Mouse (Mus musculus): ENCODE data around the gene Ptges3l. TPM values are rescaled to one million over a fixed set of nuclear protein-coding genes. Genes with fewer than 3 reads are reported as not detected.
A peak's percentile ranks its signal among the peaks of the same experiment; 100 is the strongest.
"Not testable (repeated sequence)": the region's sequence is repeated elsewhere in the genome, so short reads cannot be mapped to it uniquely, and the experiment has no call there.

Ptges3l gene
- polyA plus RNA-seq, 1 experiment from 2014 or later: 13.4 TPM

DNA sequence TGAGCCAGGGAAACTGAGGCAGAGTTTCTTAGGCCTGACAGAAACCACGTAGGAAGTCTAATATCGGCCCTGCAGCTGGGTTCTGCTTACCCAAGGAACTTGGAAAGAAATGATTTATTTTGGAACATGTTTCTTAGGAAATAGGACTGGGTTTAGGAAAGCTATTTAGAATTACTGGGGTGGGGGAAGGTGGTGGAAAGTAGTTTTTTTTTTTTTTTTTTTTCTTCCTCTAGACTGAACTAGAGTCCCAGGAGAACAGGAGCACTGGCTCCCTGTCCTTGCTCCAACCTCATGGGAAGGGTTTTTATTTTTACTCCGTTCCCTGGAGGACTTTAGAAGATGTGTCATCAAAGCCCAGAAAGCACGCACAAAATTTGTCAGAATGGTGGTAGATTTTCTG, 44.0 kb upstream of the Ptges3l start:
- Histone ChIP-seq H3K4me2 (replicated peaks; ENCODE audit: low read depth) (peak overlapping the region; percentile 95), H3K9me3 (ENCODE audit: control insufficient read depth, low read length) (no peaks in the 10 kb centered on the region), H3K36me3 (ENCODE audit: control insufficient read depth, insufficient read depth, low read length) (no peaks in the 10 kb centered on the region), H3K4me1 (replicated peaks; ENCODE audit: control insufficient read depth, insufficient read depth) (peaks cover 4% of the 10 kb centered on the region), H3K9ac (ENCODE audit: low read length) (no peak overlapping the region), H3K27me3 (ENCODE audit: control insufficient read depth, insufficient read depth, low read length) (no peaks in the 10 kb centered on the region), H3K27ac (replicated peaks) (no peak overlapping the region), H3K4me3 (ENCODE audit: low read depth, low read length) (no peak overlapping the region)
- DNase-seq (ENCODE audit: low spot score) (no peak), ATAC-seq (ENCODE audit: low FRiP score, low TSS enrichment) (no peak)
- 57% methylated on average over 4 of the region's 4 CpGs for WGBS
- TF ChIP-seq CTCF (IDR thresholded peaks at IDR 0.05; ENCODE audit: low read depth) (no peak), EP300 (optimal IDR thresholded peaks at IDR 0.05) (no peak)

DNA sequence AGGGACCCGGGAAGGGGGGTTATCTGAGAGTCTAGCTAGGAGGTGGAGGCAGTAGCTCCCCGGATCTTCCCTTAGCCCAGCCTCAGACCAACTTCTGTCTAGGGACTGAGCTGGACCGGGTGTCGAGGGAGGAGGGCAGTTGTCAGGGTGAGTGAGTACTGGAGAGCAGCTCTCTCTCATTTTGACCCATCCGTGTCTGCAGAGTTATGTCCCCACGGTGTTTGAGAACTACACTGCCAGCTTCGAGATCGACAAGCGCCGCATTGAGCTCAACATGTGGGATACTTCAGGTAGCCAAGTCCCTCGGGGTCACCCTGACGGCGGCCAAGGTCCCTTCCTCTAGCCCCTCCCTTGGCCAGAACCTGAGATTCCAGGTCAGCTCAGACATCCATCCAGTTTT, 43.6 kb upstream of the Ptges3l start:
- H3K27ac ChIP-seq (replicated peaks): no peak overlapping the region; the same call in 1 of the 2 replicates
- peaks cover 8% of the 10 kb centered on the region for H3K4me1 ChIP-seq (replicated peaks; ENCODE audit: control insufficient read depth, insufficient read depth)
- DNase-seq (ENCODE audit: low spot score): no peak
- peak overlapping the region; percentile 75 for H3K4me3 ChIP-seq (ENCODE audit: low read depth, low read length)
- no peak for TF ChIP-seq EP300 (optimal IDR thresholded peaks at IDR 0.05)
- no peak for TF ChIP-seq CTCF (IDR thresholded peaks at IDR 0.05; ENCODE audit: low read depth)
- no peaks in the 10 kb centered on the region for H3K9me3 ChIP-seq (ENCODE audit: control insufficient read depth, low read length)
- H3K27me3 ChIP-seq (ENCODE audit: control insufficient read depth, insufficient read depth, low read length): no peaks in the 10 kb centered on the region
- H3K4me2 ChIP-seq (replicated peaks; ENCODE audit: low read depth): peak overlapping the region; percentile 95
- no peak for ATAC-seq (ENCODE audit: low FRiP score, low TSS enrichment)
- H3K36me3 ChIP-seq (ENCODE audit: control insufficient read depth, insufficient read depth, low read length): no peaks in the 10 kb centered on the region
- WGBS: 13% methylated on average over 13 of the region's 13 CpGs
- peak overlapping the region; percentile 64 for H3K9ac ChIP-seq (ENCODE audit: low read length)

DNA sequence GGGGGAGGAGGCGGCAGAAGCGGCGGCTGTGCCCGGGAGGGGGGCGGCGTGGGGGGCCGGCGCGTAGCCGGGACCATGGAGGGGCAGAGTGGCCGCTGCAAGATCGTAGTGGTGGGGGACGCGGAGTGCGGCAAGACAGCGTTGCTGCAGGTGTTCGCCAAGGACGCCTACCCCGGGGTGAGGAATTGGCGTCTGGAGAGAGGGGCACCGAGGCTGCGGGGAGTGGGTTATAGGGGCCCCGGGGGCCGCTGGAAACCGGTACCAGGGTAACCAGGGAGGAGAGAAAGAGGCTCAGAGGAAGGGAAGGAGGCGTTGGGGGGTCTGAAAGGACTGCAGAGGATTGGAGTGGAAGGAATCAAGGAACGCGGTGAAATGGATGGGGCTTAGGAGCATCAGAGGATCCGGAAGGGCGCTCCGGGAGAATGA, 43.1 kb upstream of the Ptges3l start:
- Histone ChIP-seq H3K27me3 (ENCODE audit: control insufficient read depth, insufficient read depth, low read length) (no peaks in the 10 kb centered on the region), H3K4me1 (replicated peaks; ENCODE audit: control insufficient read depth, insufficient read depth) (peaks cover 8% of the 10 kb centered on the region), H3K36me3 (ENCODE audit: control insufficient read depth, insufficient read depth, low read length) (no peaks in the 10 kb centered on the region), H3K4me3 (ENCODE audit: low read depth, low read length) (peak overlapping the region; percentile 75), H3K9me3 (ENCODE audit: control insufficient read depth, low read length) (no peaks in the 10 kb centered on the region), H3K4me2 (replicated peaks; ENCODE audit: low read depth) (peak overlapping the region; percentile 95), H3K9ac (ENCODE audit: low read length) (peak overlapping the region; percentile 64), H3K27ac (replicated peaks) (peak overlapping the region; percentile 45; the same call in 1 of the 2 replicates)
- DNase-seq (ENCODE audit: low spot score) (no peak), ATAC-seq (ENCODE audit: low FRiP score, low TSS enrichment) (no peak)
- TF ChIP-seq CTCF (IDR thresholded peaks at IDR 0.05; ENCODE audit: low read depth) (no peak), EP300 (optimal IDR thresholded peaks at IDR 0.05) (no peak)
- WGBS: under 1% methylated on average over 25 of the region's 31 CpGs

DNA sequence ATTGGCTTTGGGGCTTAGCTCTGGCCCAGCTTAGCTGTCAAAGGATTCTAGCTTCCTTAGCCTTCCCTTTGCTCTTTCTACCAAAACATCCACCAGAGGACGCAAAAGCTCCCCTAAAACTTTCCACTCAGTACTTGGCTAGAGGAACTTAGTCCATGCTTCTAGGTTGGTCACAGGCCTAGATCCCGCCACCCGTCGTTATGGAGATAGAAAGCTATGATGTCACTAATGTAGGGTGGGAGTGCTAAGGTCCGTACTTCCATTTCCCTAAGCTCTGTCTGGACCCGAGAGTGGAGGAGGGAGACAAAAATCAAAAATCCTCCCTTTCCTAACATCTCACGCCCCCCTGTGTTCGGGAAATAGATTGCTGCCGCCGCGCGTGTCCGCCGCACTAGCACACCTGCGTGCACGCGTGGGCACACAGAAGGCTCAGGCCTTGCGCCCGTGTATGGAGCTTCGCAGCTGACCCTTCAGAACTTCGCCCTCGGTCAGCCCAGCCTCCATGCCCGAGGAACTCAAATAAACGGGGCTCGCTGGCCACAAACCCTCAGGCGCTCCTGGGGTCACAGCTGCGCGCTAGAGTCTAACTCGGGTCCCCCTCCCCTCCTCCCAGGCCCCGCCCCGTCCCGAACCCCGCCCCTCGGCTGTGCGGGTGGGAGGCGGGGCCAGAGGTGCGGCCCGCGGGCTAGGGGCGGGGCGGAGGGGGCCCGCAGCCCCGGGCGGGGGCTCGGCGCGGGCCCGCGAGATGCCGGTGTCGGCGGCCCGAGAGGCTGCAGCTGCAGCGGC, 42.5 kb upstream of the Ptges3l start:
- DNase-seq (ENCODE audit: low spot score): peak; percentile 80
- Histone ChIP-seq H3K36me3 (ENCODE audit: control insufficient read depth, insufficient read depth, low read length) (no peaks in the 10 kb centered on the region), H3K9ac (ENCODE audit: low read length) (peak overlapping the region; percentile 64), H3K9me3 (ENCODE audit: control insufficient read depth, low read length) (no peaks in the 10 kb centered on the region), H3K4me1 (replicated peaks; ENCODE audit: control insufficient read depth, insufficient read depth) (peaks cover 9% of the 10 kb centered on the region), H3K4me3 (ENCODE audit: low read depth, low read length) (peak overlapping the region; percentile 75), H3K27me3 (ENCODE audit: control insufficient read depth, insufficient read depth, low read length) (no peaks in the 10 kb centered on the region), H3K4me2 (replicated peaks; ENCODE audit: low read depth) (peak overlapping the region; percentile 95), H3K27ac (replicated peaks) (peak overlapping the region; percentile 45; the same call in 1 of the 2 replicates)
- WGBS: under 1% methylated on average over 51 of the region's 54 CpGs
- TF ChIP-seq EP300 (optimal IDR thresholded peaks at IDR 0.05) (no peak), CTCF (IDR thresholded peaks at IDR 0.05; ENCODE audit: low read depth) (peak; percentile 81)
- peak; percentile 55 for ATAC-seq (ENCODE audit: low FRiP score, low TSS enrichment)

DNA sequence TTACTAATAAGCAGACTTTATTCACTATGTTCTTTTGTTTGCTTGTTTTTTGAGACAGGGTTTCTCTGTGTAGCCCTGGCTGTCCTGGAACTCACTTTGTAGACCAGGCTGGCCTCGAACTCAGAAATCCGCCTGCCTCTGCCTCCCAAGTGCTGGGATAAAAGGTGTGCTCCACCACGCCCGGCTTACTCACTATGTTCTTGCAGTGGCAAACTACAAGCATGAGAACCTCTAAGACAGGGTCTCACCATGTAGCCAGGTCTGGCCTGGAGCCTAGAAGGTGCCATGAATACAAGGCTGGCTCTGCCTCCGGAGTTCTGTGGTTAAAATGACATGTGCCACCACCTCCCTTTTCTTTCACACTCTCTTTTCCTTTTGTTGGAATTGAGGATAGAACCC, 41.4 kb upstream of the Ptges3l start:
- H3K27me3 ChIP-seq (ENCODE audit: control insufficient read depth, insufficient read depth, low read length); H3K36me3 ChIP-seq (ENCODE audit: control insufficient read depth, insufficient read depth, low read length); H3K9ac ChIP-seq (ENCODE audit: low read length); ATAC-seq (ENCODE audit: low FRiP score, low TSS enrichment); H3K9me3 ChIP-seq (ENCODE audit: control insufficient read depth, low read length); H3K27ac ChIP-seq (replicated peaks); DNase-seq (ENCODE audit: low spot score): not testable (repeated sequence)
- 47% methylated on average over 5 of the region's 5 CpGs for WGBS
- H3K4me3 ChIP-seq (ENCODE audit: low read depth, low read length): peak overlapping the region; percentile 80
- peaks cover 12% of the 10 kb centered on the region for H3K4me1 ChIP-seq (replicated peaks; ENCODE audit: control insufficient read depth, insufficient read depth)
- peak overlapping the region; percentile 90 for H3K4me2 ChIP-seq (replicated peaks; ENCODE audit: low read depth)

DNA sequence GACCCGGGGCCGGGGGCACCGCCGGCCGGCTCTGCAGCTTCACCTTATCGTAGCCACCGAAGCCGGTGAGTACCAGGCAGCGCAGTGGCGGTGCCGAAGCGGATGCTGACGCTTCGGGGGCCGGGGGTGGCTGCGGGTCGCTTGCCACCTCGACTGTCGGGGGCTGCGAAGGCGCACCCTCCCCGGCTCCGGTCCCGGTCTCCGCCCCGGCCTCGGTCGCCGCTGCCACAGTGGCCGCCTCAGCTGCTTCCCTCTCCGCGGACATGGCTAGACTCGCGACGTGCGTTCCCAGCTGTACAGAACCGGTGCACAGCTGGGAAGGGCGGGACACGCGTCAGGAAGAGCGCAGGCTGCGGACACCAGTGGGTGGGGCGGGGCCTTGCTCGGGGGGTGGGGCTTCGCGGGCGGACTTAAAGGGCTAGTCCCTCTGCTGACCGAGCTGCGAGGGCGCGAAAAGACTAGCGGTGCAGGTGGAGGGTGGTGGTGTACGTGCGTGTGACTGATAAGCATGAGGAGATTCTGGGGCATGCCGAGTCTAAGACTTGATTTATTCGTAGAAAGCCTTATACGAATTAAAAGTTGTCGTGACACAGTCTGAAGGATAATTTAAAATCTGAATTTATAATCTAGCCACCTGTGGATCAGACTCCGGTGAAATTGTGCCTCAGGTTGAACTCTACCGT, 40.9 kb upstream of the Ptges3l start, which contains the start of gene Vat1:
Vat1 (minus strand) TSS at position 362 of the 683 bp plus-strand sequence.
- H3K27me3 ChIP-seq (ENCODE audit: control insufficient read depth, insufficient read depth, low read length): no peaks in the 10 kb centered on the region
- 1% methylated on average over 58 of the region's 60 CpGs for WGBS
- H3K27ac ChIP-seq (replicated peaks): peak within 1 kb of the TSS; percentile 94
- H3K4me2 ChIP-seq (replicated peaks; ENCODE audit: low read depth): peak within 1 kb of the TSS; percentile 90
- peaks cover 12% of the 10 kb centered on the region for H3K4me1 ChIP-seq (replicated peaks; ENCODE audit: control insufficient read depth, insufficient read depth)
- DNase-seq (ENCODE audit: low spot score) (peak; percentile 90), ATAC-seq (ENCODE audit: low FRiP score, low TSS enrichment) (peak; percentile 67)
- peak within 1 kb of the TSS; percentile 80 for H3K4me3 ChIP-seq (ENCODE audit: low read depth, low read length)
- TF ChIP-seq CTCF (IDR thresholded peaks at IDR 0.05; ENCODE audit: low read depth): no peak; the same call in 1 of the 2 replicates
- no peak for TF ChIP-seq EP300 (optimal IDR thresholded peaks at IDR 0.05)
- H3K9me3 ChIP-seq (ENCODE audit: control insufficient read depth, low read length): no peaks in the 10 kb centered on the region
- peak within 1 kb of the TSS; percentile 77 for H3K9ac ChIP-seq (ENCODE audit: low read length)
- peaks cover 6% of the 10 kb centered on the region; the same call in 1 of the 2 replicates for H3K36me3 ChIP-seq (ENCODE audit: control insufficient read depth, insufficient read depth, low read length)
